Mouse (Mus musculus) bone marrow, adult 2 months (tissue): ENCODE measurements around the gene Itga5. TPM values are rescaled to one million over a fixed set of nuclear protein-coding genes. Genes with fewer than 3 reads are reported as not detected.
"Not testable (repeated sequence)": the region's sequence is repeated elsewhere in the genome, so short reads cannot be mapped to it uniquely, and the experiment has no call there.

ENCODE experiments used
- H3K27ac ChIP-seq: fragments of 200-500 bp; 2 replicates; pipeline ENCODE4 v1.5.1; 2012; ENCODE audit warnings: low read depth, mild to moderate bottlenecking, control low read depth, inconsistent platforms, low read length; ENCODE audit not compliant: control insufficient read depth, poor library complexity, insufficient read depth
- H3K4me1 ChIP-seq: fragments of 200-500 bp; 2 replicates; pipeline ENCODE4 v1.6.1; 2011; ENCODE audit warnings: low read length; ENCODE audit not compliant: control insufficient read depth, insufficient read depth
- H3K4me3 ChIP-seq: fragments of 200-500 bp; replicated peaks from 2 replicates; pipeline ENCODE3; 2011; ENCODE audit warnings: mild to moderate bottlenecking, low read depth, low read length, control low read depth; ENCODE audit not compliant: control insufficient read depth
- CTCF ChIP-seq: fragments of 200-500 bp; IDR thresholded peaks from 2 replicates; pipeline ENCODE4 v1.5.1; 2011; ENCODE audit warnings: low read length, control low read depth; ENCODE audit not compliant: control insufficient read depth, insufficient read depth
- POLR2A ChIP-seq: fragments of 200-500 bp; IDR thresholded peaks from 2 replicates; pipeline ENCODE4 v1.6.1; 2011; ENCODE audit warnings: low read depth, mild to moderate bottlenecking, control low read depth, low read length, borderline replicate concordance; ENCODE audit not compliant: control insufficient read depth
- WGBS: fragments of 180-500 bp; shearing (Covaris S2); methylation state at CpG from one replicate; pipeline ENCODE4 v1.1.7; 2018; 5-methylcytosine and 5-hydroxymethylcytosine counted together
- polyA plus RNA-seq: library from polyadenylated mRNA; stranded (reverse); fragments of >200 nt; gene quantifications from 2 replicates; pipeline ENCODE4 v1.2.4, GENCODE M21; 2011; ENCODE audit warnings: low replicate concordance; ENCODE audit not compliant: missing spikeins, insufficient read depth, insufficient read length

The Itga5 gene
- 7.3 and 23.1 TPM in 2 replicates for polyA plus RNA-seq

DNA sequence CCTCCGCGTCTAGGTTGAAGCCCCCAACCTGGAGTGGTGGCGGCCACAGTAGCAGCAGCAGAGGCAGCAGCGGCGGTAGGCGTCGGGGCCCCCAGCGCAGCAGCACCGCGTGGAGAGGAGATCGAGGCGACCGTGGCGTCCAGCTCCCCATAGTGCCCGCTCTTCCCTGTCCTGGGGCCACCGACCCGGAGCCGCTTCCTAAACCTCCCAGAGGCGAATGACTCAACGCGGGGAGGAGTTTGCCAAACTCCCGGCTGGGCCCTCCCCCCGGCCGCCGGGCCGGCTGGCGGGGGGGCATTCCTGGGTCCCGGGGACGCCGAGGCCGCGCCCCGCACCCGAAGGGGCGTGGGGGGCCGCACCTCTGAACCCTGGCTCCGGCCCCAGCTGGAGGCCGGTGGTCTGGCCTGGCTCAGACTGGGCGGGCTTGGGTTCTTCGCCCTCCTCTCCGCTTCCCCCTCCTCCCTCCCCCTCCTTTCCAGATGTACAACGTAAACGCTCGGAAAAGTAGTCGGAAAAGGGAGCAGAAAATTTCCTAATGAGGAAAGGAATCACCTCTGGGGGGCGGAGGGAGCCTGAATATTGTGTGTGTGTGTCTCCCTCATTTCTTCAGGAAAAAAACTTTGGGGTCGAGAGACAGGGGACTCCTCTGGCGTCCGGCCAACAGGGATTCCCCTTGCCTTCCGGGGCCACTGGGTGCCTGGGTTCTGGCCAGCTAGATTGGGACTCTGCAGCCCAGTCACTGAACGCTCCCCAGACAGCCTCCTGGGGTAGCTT, at the start of gene Itga5:
Gene Itga5 (minus strand): TSS at position 388 of the 774 bp plus-strand sequence.
- no peak for TF ChIP-seq CTCF
- TF ChIP-seq POLR2A: peak; percentile 51; the same call in 1 of the 2 replicates
- H3K4me3 ChIP-seq: peak within 1 kb of the TSS; percentile 72
- 1% methylated on average over 50 of the region's 51 CpGs for WGBS
- peaks cover 4% of the 10 kb centered on the region for H3K4me1 ChIP-seq
- H3K27ac ChIP-seq: peak within 1 kb of the TSS; percentile 26

DNA sequence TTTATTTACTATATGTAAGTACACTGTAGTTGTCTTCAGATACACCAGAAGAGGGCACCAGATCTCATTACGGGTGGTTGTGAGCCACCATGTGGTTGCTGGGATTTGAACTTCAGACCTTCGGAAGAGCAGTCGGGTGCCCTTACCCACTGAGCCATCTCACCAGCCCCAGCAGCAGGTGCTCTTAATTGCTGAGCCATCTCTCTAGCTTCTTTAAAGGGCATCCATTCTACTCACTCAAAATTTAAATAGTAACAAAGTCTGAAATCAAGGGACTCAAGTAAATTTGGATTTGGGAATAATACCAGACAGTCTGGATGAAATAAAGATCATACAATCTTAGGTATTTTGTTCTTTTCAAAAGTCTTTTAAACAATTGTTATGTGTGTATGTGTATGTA, 39.0 kb upstream of the Itga5 start:
- H3K4me3 ChIP-seq, H3K27ac ChIP-seq, H3K4me1 ChIP-seq: not testable (repeated sequence)
- WGBS: 71% methylated on average over 3 of the region's 3 CpGs

DNA sequence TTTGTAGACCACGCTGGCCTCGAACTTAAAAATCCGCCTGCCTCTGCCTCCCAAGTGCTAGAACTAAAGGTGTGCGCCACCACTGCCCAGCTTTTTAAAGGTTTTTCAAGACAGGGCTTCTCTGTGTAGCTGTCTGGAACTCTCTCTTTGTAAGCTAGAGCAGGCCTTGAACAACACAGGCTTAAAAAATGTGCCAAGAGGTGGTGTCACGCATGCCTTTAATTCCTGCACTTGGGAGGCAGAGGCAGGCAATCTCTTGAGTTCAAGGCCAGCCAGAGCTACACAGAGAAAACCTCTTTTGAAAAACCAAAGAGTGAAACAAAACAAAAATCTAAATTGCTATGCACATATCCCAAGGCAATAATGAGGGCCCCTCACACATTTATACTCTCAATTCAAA, 34.8 kb upstream of the Itga5 start:
- Histone ChIP-seq H3K4me1 (no peaks in the 10 kb centered on the region), H3K4me3 (no peak overlapping the region), H3K27ac (no peak overlapping the region)
- TF ChIP-seq POLR2A (no peak), CTCF (no peak)
- WGBS: 81% methylated on average over 5 of the region's 5 CpGs

DNA sequence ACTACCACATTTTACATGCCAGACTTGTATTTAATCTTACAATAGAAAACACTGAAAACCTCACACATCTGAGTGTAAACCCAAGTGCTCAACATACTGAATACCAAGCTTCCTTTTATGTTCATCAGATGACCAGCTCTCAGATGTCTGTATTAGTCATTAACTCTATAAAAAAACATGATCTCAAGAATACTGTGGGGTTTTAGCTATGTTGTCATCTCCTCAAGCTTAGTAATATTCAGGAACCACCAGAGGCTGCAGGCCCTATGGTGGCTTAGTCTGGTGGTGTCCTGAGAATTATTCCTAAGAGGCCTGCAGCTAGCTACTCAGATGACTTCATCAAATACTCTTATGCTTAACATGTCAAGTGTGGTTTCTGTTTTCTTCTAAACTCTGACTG, 27.0 kb upstream of the Itga5 start:
- Histone ChIP-seq H3K4me3 (no peak overlapping the region), H3K27ac (no peak overlapping the region), H3K4me1 (no peaks in the 10 kb centered on the region)
- TF ChIP-seq CTCF (no peak), POLR2A (no peak)

DNA sequence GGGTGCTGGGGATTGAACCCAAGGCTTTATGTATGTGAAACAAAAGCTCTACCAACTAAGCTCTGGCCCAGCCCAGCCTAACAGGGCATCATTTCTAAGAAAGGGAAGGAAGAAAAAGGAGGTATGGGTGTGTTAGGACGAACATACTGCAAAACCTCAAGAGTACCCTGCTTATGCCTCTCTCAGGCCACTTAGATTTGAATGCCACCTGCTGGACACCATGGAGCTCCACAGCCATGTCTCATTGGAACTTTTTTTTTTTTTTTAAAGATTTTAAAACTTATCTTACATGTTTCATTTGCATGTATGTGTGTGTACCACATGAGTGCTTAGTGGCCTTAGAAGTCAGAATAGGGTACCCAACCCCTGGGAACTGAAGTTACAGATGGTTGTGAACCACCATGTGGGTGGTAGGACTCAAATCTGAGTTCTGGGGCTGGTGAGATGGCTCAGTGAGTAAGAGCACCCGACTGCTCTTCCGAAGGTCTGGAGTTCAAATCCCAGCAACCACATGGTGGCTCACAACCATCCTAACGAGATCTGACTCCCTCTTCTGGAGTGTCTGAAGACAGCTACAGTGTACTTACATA, 22.1 kb upstream of the Itga5 start:
- 49% methylated on average over 4 of the region's 4 CpGs for WGBS
- no peak for TF ChIP-seq POLR2A
- TF ChIP-seq CTCF: 0 out of 2 replicates have a peak, but pooled peaks have one; percentile 7
- no peaks in the 10 kb centered on the region for H3K4me1 ChIP-seq
- H3K27ac ChIP-seq: no peak overlapping the region
- no peak overlapping the region for H3K4me3 ChIP-seq

DNA sequence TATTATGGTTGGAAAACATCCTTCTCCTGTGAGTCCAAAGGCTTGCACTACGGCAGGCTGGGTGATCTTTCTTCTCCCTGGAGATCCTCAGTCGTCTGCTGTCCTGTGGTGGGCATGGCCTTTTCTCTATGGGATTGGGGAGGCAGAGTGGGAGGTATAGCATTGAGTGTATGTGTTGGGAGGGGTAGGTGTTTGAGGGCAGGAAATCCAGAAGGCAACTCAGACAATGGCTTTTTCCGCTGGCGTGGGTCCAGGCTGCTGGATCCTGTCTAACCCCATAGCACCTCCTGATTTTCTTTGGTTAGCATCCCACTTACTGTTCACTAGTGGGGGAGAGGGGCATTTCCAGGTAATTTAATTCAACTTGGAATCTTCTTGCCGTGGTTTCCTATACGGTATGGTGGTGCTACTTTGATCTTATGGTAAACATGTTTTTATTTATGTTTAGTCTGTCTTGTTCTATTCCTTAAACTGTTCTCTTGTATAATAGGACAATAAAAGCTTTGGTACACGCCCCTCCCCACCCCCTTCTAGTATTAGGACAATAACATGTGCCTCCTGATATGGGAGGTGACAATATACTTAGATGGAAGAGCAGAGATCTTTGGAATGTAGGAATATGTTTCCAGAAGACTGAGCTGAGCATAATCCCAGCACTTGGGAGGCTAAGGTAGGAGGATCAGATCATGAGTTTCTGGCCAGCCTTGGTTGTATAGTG, 17.4 kb upstream of the Itga5 start:
- H3K27ac ChIP-seq: no peak overlapping the region
- WGBS: 66% methylated on average over 7 of the region's 7 CpGs
- H3K4me3 ChIP-seq: no peak overlapping the region
- TF ChIP-seq POLR2A: no peak
- no peak for TF ChIP-seq CTCF
- H3K4me1 ChIP-seq: no peaks in the 10 kb centered on the region; the same call in 1 of the 2 replicates

DNA sequence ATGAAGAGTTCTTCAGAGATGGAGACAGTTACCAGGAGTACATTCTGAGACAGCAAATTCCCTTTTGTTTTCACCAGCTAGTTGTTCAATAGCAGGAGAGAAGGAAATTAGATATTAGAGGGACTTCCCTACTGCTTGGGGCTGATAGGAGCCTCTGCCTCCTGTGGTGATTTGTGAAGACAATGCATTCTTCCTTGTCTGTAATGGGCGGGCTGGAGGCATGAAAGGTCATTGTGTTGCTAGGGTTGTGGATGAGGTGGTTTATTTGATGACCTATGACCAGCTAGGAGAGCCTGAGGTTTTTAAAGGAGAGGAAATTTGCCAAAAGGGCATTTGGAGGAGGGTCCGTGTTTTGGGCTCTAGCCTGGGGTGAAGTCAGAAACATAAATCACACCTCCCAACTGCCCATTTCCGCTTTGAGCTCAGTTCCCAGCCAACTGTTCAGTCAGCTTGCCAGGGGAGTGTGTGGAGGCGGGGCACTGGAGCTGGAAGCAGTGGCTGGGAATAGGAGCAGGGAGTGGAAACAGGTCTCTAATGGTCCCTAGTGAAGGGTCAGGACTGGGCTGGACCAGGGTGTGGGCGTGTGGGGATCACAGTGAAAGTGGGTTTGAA, 16.3 kb upstream of the Itga5 start:
- WGBS: 37% methylated on average over 5 of the region's 5 CpGs
- TF ChIP-seq POLR2A (no peak), CTCF (no peak)
- Histone ChIP-seq H3K27ac (no peak overlapping the region), H3K4me3 (no peak overlapping the region), H3K4me1 (no peaks in the 10 kb centered on the region; the same call in 1 of the 2 replicates)

DNA sequence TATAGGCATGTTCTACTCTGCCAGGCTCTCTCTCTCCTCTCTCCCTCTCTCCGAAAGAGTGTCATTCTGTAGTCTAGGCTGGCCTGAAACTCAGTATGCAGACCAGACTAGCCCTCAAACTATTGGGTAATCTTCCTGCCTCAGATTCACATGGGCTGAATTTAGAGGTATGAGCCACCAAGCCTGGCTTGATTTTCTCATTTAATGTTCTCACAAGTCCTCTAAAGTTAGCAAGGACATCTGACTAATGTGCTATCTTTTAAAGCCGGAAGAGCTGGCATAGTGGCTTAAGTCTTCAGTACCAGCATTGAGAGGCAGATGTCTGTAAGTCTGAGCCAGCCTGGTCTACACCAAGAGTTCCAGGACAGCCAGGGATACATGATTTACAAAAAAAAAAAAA, 15.5 kb upstream of the Itga5 start:
- H3K4me1 ChIP-seq: no peaks in the 10 kb centered on the region; the same call in 1 of the 2 replicates
- no peak overlapping the region for H3K27ac ChIP-seq
- 53% methylated on average over 2 of the region's 2 CpGs for WGBS
- TF ChIP-seq POLR2A (no peak), CTCF (no peak)
- no peak overlapping the region for H3K4me3 ChIP-seq
